Mouse (Mus musculus) urinary bladder, adult 2 months (tissue): Measurements from ENCODE around the gene Map2k5. TPM values are rescaled to one million over a fixed set of nuclear protein-coding genes. Genes with fewer than 3 reads are reported as not detected.

Experiments
- DNase-seq: peaks from one replicate; pipeline ENCODE4 v3.0.0; 2022; ENCODE audit warnings: low spot score
- polyA plus RNA-seq: library from polyadenylated mRNA; depleted of rRNA; stranded (reverse); fragments of >200 nt; gene quantifications from 2 replicates; pipeline ENCODE4 v1.2.3, GENCODE M21; 2012

The Map2k5 gene
- polyA plus RNA-seq, 1 experiment = 20.4 TPM

- no peak for DNase-seq
Measured at GRCm38 (mm10) chr9:63341761-63342160, 35.9 kb downstream of the Map2k5 start.

- no peak for DNase-seq
Measured at GRCm38 (mm10) chr9:63339256-63339655, 38.4 kb downstream of the Map2k5 start.

GRCm38 (mm10) chr9:63338716-63339115 is 39.0 kb downstream of the Map2k5 start:
- DNase-seq = no peak

- no peak for DNase-seq
Measured at GRCm38 (mm10) chr9:63335816-63336215, 41.9 kb downstream of the Map2k5 start.

GRCm38 (mm10) chr9:63333074-63333473 is 44.6 kb downstream of the Map2k5 start:
- DNase-seq = no peak

- DNase-seq = no peak
Measured at GRCm38 (mm10) chr9:63331246-63331645, 46.5 kb downstream of the Map2k5 start.

- no peak for DNase-seq
Measured at GRCm38 (mm10) chr9:63328958-63329685, 48.6 kb downstream of the Map2k5 start.

- DNase-seq = no peak
Measured at GRCm38 (mm10) chr9:63315231-63315630, 62.5 kb downstream of the Map2k5 start.

GRCm38 (mm10) chr9:63314126-63314525 is 63.6 kb downstream of the Map2k5 start:
- no peak for DNase-seq

- no peak for DNase-seq
Measured at GRCm38 (mm10) chr9:63309956-63310355, 67.7 kb downstream of the Map2k5 start.

GRCm38 (mm10) chr9:63309008-63309407 is 68.7 kb downstream of the Map2k5 start:
- DNase-seq = no peak

- no peak for DNase-seq
Measured at GRCm38 (mm10) chr9:63308441-63308840, 69.3 kb downstream of the Map2k5 start.

- DNase-seq = no peak
Measured at GRCm38 (mm10) chr9:63302511-63302910, 75.2 kb downstream of the Map2k5 start.

GRCm38 (mm10) chr9:63298656-63299055 is 79.0 kb downstream of the Map2k5 start:
- no peak for DNase-seq

- DNase-seq = no peak
Measured at GRCm38 (mm10) chr9:63295551-63295958, 82.1 kb downstream of the Map2k5 start.

GRCm38 (mm10) chr9:63294846-63295245 is 82.9 kb downstream of the Map2k5 start:
- DNase-seq = no peak

- DNase-seq = no peak
Measured at GRCm38 (mm10) chr9:63293781-63294480, 83.8 kb downstream of the Map2k5 start.

- no peak for DNase-seq
Measured at GRCm38 (mm10) chr9:63288676-63289075, 89.0 kb downstream of the Map2k5 start.

- DNase-seq = no peak
Measured at GRCm38 (mm10) chr9:63284392-63284791, 93.3 kb downstream of the Map2k5 start.

- DNase-seq = no peak
Measured at GRCm38 (mm10) chr9:63281996-63282395, 95.7 kb downstream of the Map2k5 start.

GRCm38 (mm10) chr9:63281086-63281485 is 96.6 kb downstream of the Map2k5 start:
- no peak for DNase-seq

- no peak for DNase-seq
Measured at GRCm38 (mm10) chr9:63273781-63274180, 103.9 kb downstream of the Map2k5 start.

GRCm38 (mm10) chr9:63269839-63270238 is 107.9 kb downstream of the Map2k5 start:
- DNase-seq = no peak
